Mouse (Mus musculus): ENCODE measurements at regions not wholly inside any gene's neighbourhood (a gene's known extent, or its start where the extent isn't known, plus 50 kb on each side); places are given as distances from the start of the nearest gene placed in this dataset.

- dilution Hi-C loops (cut with MboI; ENCODE audit: extremely low pct_ligation_motif_present, extremely low pct_unique_long_range_greater_than_20kb, low sequenced_read_pairs) = no loop called here
Observed at GRCm38 (mm10) chr1:137302757-137303422, 342.6 kb upstream of the Nr5a2 start.

GRCm38 (mm10) chr1:137297780-137298569, 337.7 kb upstream of the Nr5a2 start:
- in situ Hi-C loops (cut with MboI; ENCODE audit: low pct_ligation_motif_present, low pct_unique_long_range_greater_than_20kb, low sequenced_read_pairs) (no loop called here), dilution Hi-C loops (cut with MboI; ENCODE audit: extremely low pct_ligation_motif_present, extremely low pct_unique_long_range_greater_than_20kb, low sequenced_read_pairs) (no loop called here)
- TF ChIP-seq CTCF (conservative IDR thresholded peaks at IDR 0.05 in 1 of 2, IDR thresholded peaks at IDR 0.05 in 1 of 2; ENCODE audit: low read depth in 2 of 2, low read length in 2 of 2) (peak in 1 of 2 experiments; percentile 55; a peak in 2 of 4 replicates), MEF2A (IDR thresholded peaks at IDR 0.05; ENCODE audit: borderline replicate concordance, low read depth, low read length) (no peak), MAX (IDR thresholded peaks at IDR 0.05; ENCODE audit: low read length) (no peak), RAD21 (IDR thresholded peaks at IDR 0.05; ENCODE audit: low read depth, low read length) (peak; percentile 26), KAT2A (IDR thresholded peaks at IDR 0.05; ENCODE audit: insufficient replicate concordance, low read length) (no peak), JUN (IDR thresholded peaks at IDR 0.05; ENCODE audit: insufficient read depth, low read depth, low read length) (no peak), USF1 (IDR thresholded peaks at IDR 0.05; ENCODE audit: low read depth, low read length) (no peak)
- Histone ChIP-seq H3K9me3 (replicated peaks; ENCODE audit: low read length) (no peaks in the 10 kb centered on the region), H3K27me3 (replicated peaks) (no peaks in the 10 kb centered on the region), H3K9ac (ENCODE audit: insufficient read depth, low read depth) (no peak overlapping the region), H3K4me2 (ENCODE audit: insufficient read depth, low read depth, poor library complexity, severe bottlenecking) (no peak overlapping the region), H3K79me2 (replicated peaks; ENCODE audit: control insufficient read depth, extremely low read depth, insufficient read depth, poor library complexity, severe bottlenecking) (no peaks in the 10 kb centered on the region), H3K36me3 (replicated peaks in 1 of 2; ENCODE audit: control insufficient read depth in 1 of 2, insufficient read depth in 1 of 2, low read length in 1 of 2) (no peaks in the 10 kb centered on the region), H3K4me3 (replicated peaks in 1 of 3; ENCODE audit: low read depth in 2 of 3, low read length in 2 of 3, poor library complexity in 1 of 3) (no peak overlapping the region), H3K4me1 (ENCODE audit: control insufficient read depth in 1 of 2, insufficient read depth in 2 of 2) (no peaks in the 10 kb centered on the region), H3K27ac (ENCODE audit: insufficient read depth, low read depth) (no peak overlapping the region)
- peak; percentile 29 for DNase-seq (ENCODE audit: extremely low read depth)

More at GRCm38 (mm10) chr1:137302757-137303422, 342.6 kb upstream of the Nr5a2 start:
- H3K27me3 ChIP-seq (replicated peaks) = no peaks in the 10 kb centered on the region
- no peak overlapping the region for H3K9ac ChIP-seq (ENCODE audit: insufficient read depth, low read depth)
- no peak overlapping the region for H3K4me3 ChIP-seq (replicated peaks in 1 of 3; ENCODE audit: low read depth in 2 of 3, low read length in 2 of 3, poor library complexity in 1 of 3)
- in situ Hi-C loops (cut with MboI; ENCODE audit: low pct_ligation_motif_present, low pct_unique_long_range_greater_than_20kb, low sequenced_read_pairs) = no loop called here
- no peak for DNase-seq (ENCODE audit: extremely low read depth)
- H3K4me2 ChIP-seq (ENCODE audit: insufficient read depth, low read depth, poor library complexity, severe bottlenecking) = no peak overlapping the region
- H3K79me2 ChIP-seq (replicated peaks; ENCODE audit: control insufficient read depth, extremely low read depth, insufficient read depth, poor library complexity, severe bottlenecking) = no peaks in the 10 kb centered on the region
- no peaks in the 10 kb centered on the region for H3K36me3 ChIP-seq (replicated peaks in 1 of 2; ENCODE audit: control insufficient read depth in 1 of 2, insufficient read depth in 1 of 2, low read length in 1 of 2)
- H3K4me1 ChIP-seq (ENCODE audit: control insufficient read depth in 1 of 2, insufficient read depth in 2 of 2) = no peaks in the 10 kb centered on the region
- H3K9me3 ChIP-seq (replicated peaks; ENCODE audit: low read length) = no peaks in the 10 kb centered on the region
- H3K27ac ChIP-seq (ENCODE audit: insufficient read depth, low read depth) = no peak overlapping the region
- TF ChIP-seq POLR2AphosphoS2 (IDR thresholded peaks at IDR 0.05; ENCODE audit: low read depth, low read length) (no peak), CHD2 (IDR thresholded peaks at IDR 0.05; ENCODE audit: low read length) (no peak), BHLHE40 (IDR thresholded peaks at IDR 0.05; ENCODE audit: low read depth, low read length) (no peak), UBTF (IDR thresholded peaks at IDR 0.05; ENCODE audit: low read depth, low read length) (no peak), TBP (conservative IDR thresholded peaks at IDR 0.05; ENCODE audit: low read depth, low read length) (no peak), CHD1 (IDR thresholded peaks at IDR 0.05; ENCODE audit: low read depth, low read length) (no peak), ZC3H11A (IDR thresholded peaks at IDR 0.05; ENCODE audit: low read depth, low read length) (no peak), MAZ (IDR thresholded peaks at IDR 0.05; ENCODE audit: low read depth, low read length) (no peak)
